Mouse (Mus musculus): Measurements from ENCODE around the gene Irgq. TPM values are rescaled to one million over a fixed set of nuclear protein-coding genes. Genes with fewer than 3 reads are reported as not detected.
A peak's percentile ranks its signal among the peaks of the same experiment; 100 is the strongest.

Gene Irgq
- polyA plus RNA-seq, 2 experiments, result 1.0 to 1.7 TPM

DNA sequence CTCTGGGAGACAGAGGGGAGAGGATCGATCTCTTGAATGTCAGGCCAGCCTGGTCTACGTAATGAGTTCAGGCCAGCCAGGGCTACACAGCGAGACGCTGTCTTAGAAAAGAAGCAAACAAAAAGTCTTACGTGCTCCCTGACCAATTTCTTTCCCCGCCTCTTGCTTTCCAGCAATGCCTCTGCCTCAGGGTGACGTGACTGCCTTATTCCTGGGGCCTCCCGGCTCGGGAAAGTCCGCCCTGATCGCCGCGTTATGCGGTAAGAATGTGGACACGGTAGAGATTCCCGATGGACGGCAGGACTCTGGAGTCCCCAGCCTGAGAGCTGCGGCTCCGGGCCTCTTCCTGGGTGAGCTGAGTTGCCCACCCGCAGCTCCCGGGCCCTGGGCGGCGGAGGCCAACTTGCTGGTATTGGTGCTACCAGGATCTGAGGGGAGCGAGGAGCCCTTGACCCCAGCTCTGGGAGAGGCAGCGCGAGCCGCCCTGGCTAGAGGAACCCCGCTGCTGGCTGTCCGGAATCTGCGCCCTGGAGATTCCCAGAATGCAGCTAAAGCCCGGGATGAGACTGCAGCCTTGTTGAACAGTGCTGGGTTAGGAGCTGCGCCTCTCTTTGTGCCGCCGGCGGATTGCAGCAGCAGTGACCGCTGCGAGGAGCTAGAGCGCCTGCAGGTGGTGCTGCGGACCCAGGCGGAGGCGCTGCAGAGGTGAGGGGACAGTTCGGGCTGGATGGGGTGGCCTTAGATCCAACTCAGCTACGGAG lies 902 bp downstream of the Irgq start:
- 3% methylated on average over 43 of the region's 43 CpGs for WGBS (ENCODE audit: insufficient replicate concordance)
- H3K27ac ChIP-seq, result peak overlapping the region; percentile 70
- ATAC-seq (ENCODE audit: insufficient read depth), result peak; percentile 49
- H3K4me1 ChIP-seq (replicated peaks; ENCODE audit: control insufficient read depth in 2 of 2, insufficient read depth in 2 of 2, low read length in 1 of 2), result peaks cover 6 to 17% of the 10 kb centered on the region in 2 experiments
- peak in 1 of 3 experiments; percentile 56 for DNase-seq (ENCODE audit: low read depth in 3 of 3, low spot score in 3 of 3)
- H3K9me3 ChIP-seq (ENCODE audit: control insufficient read depth, low read length), result no peaks in the 10 kb centered on the region
- TF ChIP-seq EP300 (IDR thresholded peaks at IDR 0.05; ENCODE audit: low read depth) (no peak), CTCF (IDR thresholded peaks at IDR 0.05; ENCODE audit: low read depth) (peak; percentile 94)
- H3K27me3 ChIP-seq (ENCODE audit: control insufficient read depth, insufficient read depth, low read length), result no peaks in the 10 kb centered on the region
- peak overlapping the region; percentile 98 for H3K4me2 ChIP-seq (ENCODE audit: low read depth)
- peak overlapping the region; percentile 81 for H3K9ac ChIP-seq (replicated peaks)
- no peaks in the 10 kb centered on the region for H3K36me3 ChIP-seq (replicated peaks; ENCODE audit: control insufficient read depth, insufficient read depth, low read depth)
- H3K4me3 ChIP-seq (ENCODE audit: insufficient read depth in 1 of 2, low read depth in 2 of 2, low read length in 2 of 2), result peak overlapping the region; percentile 61 to 97

DNA sequence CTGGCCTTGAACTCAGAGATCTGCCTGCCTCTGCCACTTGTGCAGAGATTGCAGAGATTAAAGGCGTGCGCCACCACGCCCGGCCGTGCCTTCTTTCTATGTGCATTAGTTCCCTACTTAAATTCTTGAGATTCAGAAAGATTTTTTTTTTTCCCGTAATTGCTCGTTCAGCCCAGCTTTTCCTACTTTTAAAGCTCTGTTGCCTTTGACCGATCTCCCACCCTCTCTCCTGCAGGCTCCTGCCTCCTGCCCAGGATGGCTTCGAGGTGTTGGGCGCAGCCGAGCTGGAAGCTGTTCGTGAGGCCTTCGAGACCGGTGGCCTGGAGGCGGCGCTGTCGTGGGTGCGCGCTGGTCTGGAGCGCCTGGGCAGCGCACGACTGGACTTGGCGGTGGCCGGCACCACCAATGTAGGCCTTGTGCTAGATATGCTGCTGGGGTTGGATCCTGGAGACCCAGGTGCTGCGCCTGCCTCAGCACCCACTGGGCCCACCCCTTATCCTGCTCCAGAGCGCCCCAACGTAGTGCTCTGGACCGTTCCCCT lies 2.6 kb downstream of the Irgq start:
- no peak overlapping the region for H3K4me2 ChIP-seq (ENCODE audit: low read depth)
- no peaks in the 10 kb centered on the region for H3K36me3 ChIP-seq (replicated peaks; ENCODE audit: control insufficient read depth, insufficient read depth, low read depth)
- no peak overlapping the region for H3K4me3 ChIP-seq (ENCODE audit: insufficient read depth in 1 of 2, low read depth in 2 of 2, low read length in 2 of 2)
- 89% methylated on average over 28 of the region's 28 CpGs for WGBS (ENCODE audit: insufficient replicate concordance)
- TF ChIP-seq CTCF (IDR thresholded peaks at IDR 0.05; ENCODE audit: low read depth) (no peak), EP300 (IDR thresholded peaks at IDR 0.05; ENCODE audit: low read depth) (no peak)
- no peak for DNase-seq (ENCODE audit: low read depth in 3 of 3, low spot score in 3 of 3)
- no peak for ATAC-seq (ENCODE audit: insufficient read depth)
- H3K27ac ChIP-seq, result no peak overlapping the region
- peaks cover 6 to 17% of the 10 kb centered on the region in 2 experiments for H3K4me1 ChIP-seq (replicated peaks; ENCODE audit: control insufficient read depth in 2 of 2, insufficient read depth in 2 of 2, low read length in 1 of 2)
- no peaks in the 10 kb centered on the region for H3K9me3 ChIP-seq (ENCODE audit: control insufficient read depth, low read length)
- no peaks in the 10 kb centered on the region for H3K27me3 ChIP-seq (ENCODE audit: control insufficient read depth, insufficient read depth, low read length)
- H3K9ac ChIP-seq (replicated peaks), result no peak overlapping the region

DNA sequence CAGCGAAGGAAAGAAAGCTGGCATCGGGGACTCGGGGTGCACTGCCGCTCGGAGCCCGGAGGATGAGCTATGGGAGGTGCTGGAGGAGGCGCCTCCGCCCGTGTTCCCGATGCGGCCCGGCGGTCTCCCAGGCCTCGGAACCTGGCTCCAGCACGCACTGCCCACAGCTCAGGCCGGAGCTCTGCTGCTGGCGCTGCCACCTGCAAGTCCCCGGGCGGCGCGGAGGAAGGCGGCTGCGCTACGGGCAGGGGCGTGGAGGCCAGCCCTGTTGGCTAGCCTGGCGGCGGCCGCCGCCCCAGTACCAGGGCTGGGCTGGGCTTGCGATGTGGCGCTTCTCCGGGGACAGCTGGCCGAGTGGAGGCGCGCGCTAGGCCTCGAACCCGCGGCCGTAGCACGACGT lies 3.3 kb downstream of the Irgq start:
- TF ChIP-seq EP300 (IDR thresholded peaks at IDR 0.05; ENCODE audit: low read depth), result no peak
- no peak for TF ChIP-seq CTCF (IDR thresholded peaks at IDR 0.05; ENCODE audit: low read depth)
- Histone ChIP-seq H3K9me3 (ENCODE audit: control insufficient read depth, low read length) (no peaks in the 10 kb centered on the region), H3K27ac (no peak overlapping the region), H3K9ac (replicated peaks) (no peak overlapping the region), H3K4me2 (ENCODE audit: low read depth) (no peak overlapping the region), H3K4me1 (replicated peaks; ENCODE audit: control insufficient read depth in 2 of 2, insufficient read depth in 2 of 2, low read length in 1 of 2) (peaks cover 6 to 17% of the 10 kb centered on the region in 2 experiments), H3K4me3 (ENCODE audit: insufficient read depth in 1 of 2, low read depth in 2 of 2, low read length in 2 of 2) (no peak overlapping the region), H3K36me3 (replicated peaks; ENCODE audit: control insufficient read depth, insufficient read depth, low read depth) (no peaks in the 10 kb centered on the region), H3K27me3 (ENCODE audit: control insufficient read depth, insufficient read depth, low read length) (no peaks in the 10 kb centered on the region)
- WGBS (ENCODE audit: insufficient replicate concordance), result 83% methylated on average over 42 of the region's 42 CpGs
- ATAC-seq (ENCODE audit: insufficient read depth) (no peak), DNase-seq (ENCODE audit: low read depth in 3 of 3, low spot score in 3 of 3) (no peak)

DNA sequence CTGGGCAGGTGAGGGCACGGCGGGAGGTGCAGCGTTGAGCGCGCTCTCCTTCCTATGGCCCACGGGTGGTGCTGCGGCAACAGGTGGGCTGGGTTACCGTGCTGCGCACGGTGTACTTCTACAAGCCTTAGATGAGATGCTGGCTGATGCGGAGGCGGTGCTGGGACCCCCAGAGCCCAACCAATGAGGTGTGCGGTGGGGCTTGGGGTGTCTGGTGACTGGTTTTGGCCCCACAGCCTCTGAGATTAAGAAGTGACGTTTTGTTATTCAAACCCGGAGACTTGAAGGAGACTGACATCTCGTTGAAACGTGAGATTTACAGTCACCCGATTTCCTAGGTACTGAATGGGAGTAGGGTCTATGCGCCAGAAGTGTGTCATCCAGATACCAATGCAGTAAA lies 3.8 kb downstream of the Irgq start:
- Histone ChIP-seq H3K4me2 (ENCODE audit: low read depth) (no peak overlapping the region), H3K27me3 (ENCODE audit: control insufficient read depth, insufficient read depth, low read length) (no peaks in the 10 kb centered on the region), H3K27ac (no peak overlapping the region), H3K36me3 (replicated peaks; ENCODE audit: control insufficient read depth, insufficient read depth, low read depth) (no peaks in the 10 kb centered on the region), H3K4me1 (replicated peaks; ENCODE audit: control insufficient read depth in 2 of 2, insufficient read depth in 2 of 2, low read length in 1 of 2) (peaks cover 6 to 15% of the 10 kb centered on the region in 2 experiments), H3K9ac (replicated peaks) (no peak overlapping the region), H3K9me3 (ENCODE audit: control insufficient read depth, low read length) (no peaks in the 10 kb centered on the region), H3K4me3 (ENCODE audit: insufficient read depth in 1 of 2, low read depth in 2 of 2, low read length in 2 of 2) (no peak overlapping the region)
- no peak for TF ChIP-seq EP300 (IDR thresholded peaks at IDR 0.05; ENCODE audit: low read depth)
- TF ChIP-seq CTCF (IDR thresholded peaks at IDR 0.05; ENCODE audit: low read depth), result no peak
- ATAC-seq (ENCODE audit: insufficient read depth) (no peak), DNase-seq (ENCODE audit: low read depth in 3 of 3, low spot score in 3 of 3) (no peak)
- 80% methylated on average over 19 of the region's 19 CpGs for WGBS (ENCODE audit: insufficient replicate concordance)

DNA sequence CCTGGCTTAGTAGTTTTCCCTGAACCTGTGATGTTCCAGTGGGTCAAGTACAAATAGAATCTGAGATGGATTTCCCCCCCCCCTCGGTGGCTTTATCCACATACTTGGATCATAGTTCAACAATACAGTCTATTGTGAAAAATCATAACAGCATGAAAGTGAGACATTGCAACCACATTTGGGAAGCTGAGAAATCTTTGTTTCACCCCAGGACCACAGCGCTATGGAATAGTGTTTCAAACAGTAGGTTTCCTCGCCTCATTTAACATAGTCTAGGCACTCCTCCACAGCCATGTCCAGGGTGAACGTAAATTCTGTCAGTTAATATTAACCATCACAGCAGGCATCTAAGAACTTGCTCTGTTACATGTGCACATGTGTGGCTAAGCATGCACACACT lies 6.6 kb downstream of the Irgq start:
- Histone ChIP-seq H3K4me3 (ENCODE audit: insufficient read depth in 1 of 2, low read depth in 2 of 2, low read length in 2 of 2) (no peak overlapping the region), H3K9ac (replicated peaks) (no peak overlapping the region), H3K27me3 (ENCODE audit: control insufficient read depth, insufficient read depth, low read length) (no peaks in the 10 kb centered on the region), H3K4me2 (ENCODE audit: low read depth) (no peak overlapping the region), H3K9me3 (ENCODE audit: control insufficient read depth, low read length) (no peaks in the 10 kb centered on the region), H3K4me1 (replicated peaks; ENCODE audit: control insufficient read depth in 2 of 2, insufficient read depth in 2 of 2, low read length in 1 of 2) (no peaks in the 10 kb centered on the region; a peak in 2 of 4 replicates), H3K27ac (no peak overlapping the region), H3K36me3 (replicated peaks; ENCODE audit: control insufficient read depth, insufficient read depth, low read depth) (no peaks in the 10 kb centered on the region)
- WGBS (ENCODE audit: insufficient replicate concordance), result 67% methylated on average over 4 of the region's 4 CpGs
- ATAC-seq (ENCODE audit: insufficient read depth) (no peak), DNase-seq (ENCODE audit: low read depth in 3 of 3, low spot score in 3 of 3) (no peak)
- no peak for TF ChIP-seq EP300 (IDR thresholded peaks at IDR 0.05; ENCODE audit: low read depth)
- no peak for TF ChIP-seq CTCF (IDR thresholded peaks at IDR 0.05; ENCODE audit: low read depth)

Data from liver, embryonic 14.5 days (tissue).